Mouse (Mus musculus) limb, embryonic 14.5 days (tissue): ENCODE measurements at regions not wholly inside any gene's neighbourhood (a gene's known extent, or its start where the extent isn't known, plus 50 kb on each side); places are given as distances from the start of the nearest gene placed in this dataset.
A peak's percentile ranks its signal among the peaks of the same experiment; 100 is the strongest.

Experiments used
- ATAC-seq: fragments of 200-750 bp; cut with Nextera tagmentation; 2 replicates; pipeline ENCODE4 v1.8.0; 2017; ENCODE audit warnings: low read depth, moderate number of reproducible peaks, moderate TSS enrichment; ENCODE audit not compliant: low FRiP score
- DNase-seq: peaks from one replicate; pipeline ENCODE4 v3.0.0-alpha.2; 2015; ENCODE audit warnings: low spot score
- H3K27ac ChIP-seq: fragments of 300-500 bp; sonication (generic); replicated peaks from 2 replicates; pipeline ENCODE4 v1.5.1; 2014; ENCODE audit warnings: low read depth, mild to moderate bottlenecking, low read length, moderate library complexity, mixed read lengths
- H3K27me3 ChIP-seq: fragments of 300-500 bp; sonication (generic); 2 replicates; pipeline ENCODE4 v1.6.1; 2014; ENCODE audit warnings: low read length, mixed read lengths; ENCODE audit not compliant: control insufficient read depth, insufficient read depth
- H3K36me3 ChIP-seq: fragments of 300-500 bp; sonication (generic); 2 replicates; pipeline ENCODE4 v1.6.1; 2014; ENCODE audit warnings: mild to moderate bottlenecking, low read length, moderate library complexity, mixed read lengths; ENCODE audit not compliant: control insufficient read depth, insufficient read depth
- H3K4me1 ChIP-seq: fragments of 300-500 bp; sonication (generic); 2 replicates; pipeline ENCODE4 v1.6.1; 2014; ENCODE audit warnings: antibody characterized with exemption, low read length, mixed read lengths; ENCODE audit not compliant: control insufficient read depth, insufficient read depth
- H3K4me2 ChIP-seq: fragments of 300-500 bp; sonication (generic); replicated peaks from 2 replicates; pipeline ENCODE4 v1.6.1; 2014; ENCODE audit warnings: low read depth, mild to moderate bottlenecking, low read length, moderate library complexity; ENCODE audit not compliant: severe bottlenecking
- H3K4me3 ChIP-seq: fragments of 300-500 bp; sonication (generic); replicated peaks from 2 replicates; pipeline ENCODE4 v1.5.1; 2014; ENCODE audit warnings: low read length
- H3K9ac ChIP-seq: fragments of 300-500 bp; sonication (generic); 2 replicates; pipeline ENCODE4 v1.6.1; 2014; ENCODE audit warnings: mild to moderate bottlenecking, low read depth, low read length, moderate library complexity; ENCODE audit not compliant: severe bottlenecking
- H3K9me3 ChIP-seq: fragments of 300-500 bp; sonication (generic); 2 replicates; pipeline ENCODE4 v1.6.1; 2016; ENCODE audit warnings: low read length; ENCODE audit not compliant: control insufficient read depth
- POLR2A ChIP-seq: fragments of 200-500 bp; IDR thresholded peaks from 2 replicates; pipeline ENCODE4 v1.8.0; 2012; ENCODE audit warnings: inconsistent platforms, mild to moderate bottlenecking, moderate library complexity, borderline replicate concordance; ENCODE audit not compliant: insufficient read depth, insufficient read length; ENCODE audit errors: extremely low read depth
- WGBS: fragments of 180-500 bp; shearing (Covaris S2); extraction: QIAGEN DNeasy Blood & Tissue Kit; methylation state at CpG from one replicate; pipeline ENCODE4 v1.1.7; 2014; 5-methylcytosine and 5-hydroxymethylcytosine counted together

DNA sequence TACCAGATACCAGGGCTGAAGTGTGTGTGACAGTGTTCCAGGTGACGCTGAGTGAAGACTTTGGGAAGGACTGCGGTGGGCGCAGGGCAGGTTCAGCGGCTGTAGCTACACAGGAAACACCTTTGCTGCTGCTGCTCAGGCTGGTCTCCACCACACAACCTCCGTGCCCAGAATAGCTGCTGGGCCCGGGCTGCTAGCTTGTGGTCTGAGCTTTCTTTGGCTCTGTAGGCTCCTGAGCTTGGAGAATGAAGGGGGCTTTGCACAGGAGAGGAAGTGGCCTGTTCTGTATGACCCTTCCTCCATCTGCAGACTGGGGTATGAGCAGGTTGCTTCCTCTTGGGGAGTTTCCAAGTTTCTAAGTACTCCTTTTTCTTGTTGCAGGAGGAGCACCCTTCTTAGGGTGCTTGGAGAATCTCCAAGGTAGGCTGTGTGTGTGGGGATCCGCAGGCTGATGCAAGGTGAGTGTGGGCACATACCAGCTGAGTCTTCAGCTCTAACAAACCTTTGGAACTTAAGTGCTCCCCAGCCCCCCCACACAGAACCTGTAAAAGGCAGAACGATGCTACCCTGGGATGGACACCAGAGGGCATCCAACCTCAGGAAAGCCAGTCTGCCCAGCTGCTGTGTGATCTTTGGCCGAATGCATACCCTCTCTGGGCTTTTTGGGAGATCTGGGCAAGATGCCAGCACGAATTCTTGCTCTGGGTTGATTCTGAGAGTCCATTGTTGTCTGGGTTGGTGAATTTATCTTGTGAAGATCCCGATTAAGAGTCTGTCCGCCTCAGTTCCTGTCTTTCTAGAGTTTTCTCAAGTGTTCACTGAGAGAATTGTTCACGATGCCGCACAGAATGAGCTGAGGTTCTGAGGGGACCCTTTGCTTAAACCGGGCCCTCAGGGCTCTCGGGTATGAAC, 136.6 kb downstream of the Mn1 start:
- no peak overlapping the region for H3K9ac ChIP-seq
- ATAC-seq (no peak), DNase-seq (no peak)
- H3K27ac ChIP-seq: 0 out of 2 replicates have a peak overlapping the region, but pooled peaks have one; percentile 70
- H3K9me3 ChIP-seq: no peaks in the 10 kb centered on the region
- H3K4me2 ChIP-seq: no peak overlapping the region
- TF ChIP-seq POLR2A: no peak
- peaks cover 24% of the 10 kb centered on the region for H3K4me1 ChIP-seq
- no peaks in the 10 kb centered on the region for H3K36me3 ChIP-seq
- H3K27me3 ChIP-seq: no peaks in the 10 kb centered on the region
- H3K4me3 ChIP-seq: no peak overlapping the region
- 80% methylated on average over 16 of the region's 16 CpGs for WGBS

DNA sequence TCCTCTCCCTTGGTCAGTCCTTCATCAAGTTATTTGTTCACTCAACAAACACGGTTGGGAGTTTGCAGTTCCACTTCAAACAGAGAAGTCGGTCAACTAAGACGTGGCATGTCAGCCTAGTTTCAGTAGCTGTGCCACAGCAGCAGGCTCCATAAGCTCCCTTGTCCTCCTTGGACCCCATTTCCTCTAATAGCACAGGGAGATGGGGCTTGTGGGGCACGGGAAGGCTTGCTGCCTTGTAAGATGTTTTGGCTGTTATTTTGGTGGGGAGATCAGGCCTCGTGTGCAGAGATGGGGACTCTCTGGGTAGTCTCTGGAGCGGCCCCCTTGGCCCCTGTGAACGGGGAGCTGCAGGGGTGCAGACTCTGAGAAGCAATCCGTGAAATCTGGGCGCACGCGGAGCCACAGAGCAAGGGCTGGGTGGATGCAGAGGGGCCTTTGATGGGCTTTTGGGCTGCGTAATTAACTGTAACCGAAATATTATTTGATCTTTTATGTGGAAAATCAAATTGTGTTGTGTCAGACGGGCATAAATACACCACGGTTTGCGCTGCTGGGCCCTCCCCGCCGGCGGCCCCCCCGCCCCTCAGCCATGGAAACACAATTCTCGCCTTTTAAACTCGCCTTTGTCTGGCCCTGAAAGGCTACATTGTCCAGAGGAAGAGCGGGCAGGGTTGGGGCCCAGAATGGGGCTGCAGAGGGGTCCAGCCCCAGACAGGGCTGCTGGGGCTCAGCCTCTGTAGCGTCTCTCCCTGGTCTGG, 137.6 kb downstream of the Mn1 start:
- peaks cover 24% of the 10 kb centered on the region for H3K4me1 ChIP-seq
- no peaks in the 10 kb centered on the region for H3K27me3 ChIP-seq
- H3K9me3 ChIP-seq: no peaks in the 10 kb centered on the region
- no peak overlapping the region for H3K9ac ChIP-seq
- H3K4me3 ChIP-seq: no peak overlapping the region
- TF ChIP-seq POLR2A: no peak
- peak overlapping the region; percentile 31 for H3K4me2 ChIP-seq
- ATAC-seq (peak; percentile 75), DNase-seq (no peak)
- 25% methylated on average over 24 of the region's 24 CpGs for WGBS
- no peaks in the 10 kb centered on the region for H3K36me3 ChIP-seq
- H3K27ac ChIP-seq: peak overlapping the region; percentile 70

DNA sequence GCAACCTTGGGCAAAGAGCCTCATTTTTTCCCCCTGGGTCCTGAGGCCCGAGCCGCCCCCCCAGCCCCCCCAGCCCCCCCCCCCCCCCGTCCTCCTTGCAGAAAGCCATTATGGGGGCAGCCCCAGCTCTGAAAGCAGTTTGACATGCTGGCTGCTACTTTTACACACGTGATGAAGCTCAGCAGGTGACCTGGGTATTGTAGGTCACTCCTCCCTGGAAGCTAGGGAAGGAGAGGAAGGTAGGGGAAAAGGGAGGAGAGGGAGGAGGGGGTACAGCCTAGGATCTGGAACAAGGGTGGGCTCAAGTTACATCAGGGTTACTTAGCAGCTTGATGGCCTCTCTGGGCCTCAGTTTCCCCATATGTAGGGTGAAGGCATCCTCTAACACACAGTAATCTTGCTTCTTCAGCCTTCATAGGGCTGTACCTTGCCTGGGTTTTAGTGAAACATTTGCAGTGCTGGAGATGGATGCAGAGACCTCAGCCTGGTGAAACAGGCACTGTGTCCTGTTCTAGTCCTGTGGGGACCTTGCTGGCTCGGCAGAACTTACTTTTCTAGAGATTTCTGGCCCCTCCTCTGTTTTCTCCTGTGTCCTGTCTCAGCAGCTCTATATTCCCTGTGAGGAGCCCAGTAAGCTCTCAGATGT, 138.3 kb downstream of the Mn1 start:
- Histone ChIP-seq H3K4me3 (no peak overlapping the region), H3K9me3 (no peaks in the 10 kb centered on the region), H3K36me3 (no peaks in the 10 kb centered on the region), H3K4me1 (peaks cover 24% of the 10 kb centered on the region), H3K27me3 (no peaks in the 10 kb centered on the region), H3K4me2 (peak overlapping the region; percentile 31; the same call in 1 of the 2 replicates), H3K9ac (no peak overlapping the region), H3K27ac (peak overlapping the region; percentile 70)
- TF ChIP-seq POLR2A: no peak
- WGBS: 19% methylated on average over 3 of the region's 5 CpGs
- no peak for DNase-seq
- ATAC-seq: peak; percentile 31; the same call in 1 of the 2 replicates

DNA sequence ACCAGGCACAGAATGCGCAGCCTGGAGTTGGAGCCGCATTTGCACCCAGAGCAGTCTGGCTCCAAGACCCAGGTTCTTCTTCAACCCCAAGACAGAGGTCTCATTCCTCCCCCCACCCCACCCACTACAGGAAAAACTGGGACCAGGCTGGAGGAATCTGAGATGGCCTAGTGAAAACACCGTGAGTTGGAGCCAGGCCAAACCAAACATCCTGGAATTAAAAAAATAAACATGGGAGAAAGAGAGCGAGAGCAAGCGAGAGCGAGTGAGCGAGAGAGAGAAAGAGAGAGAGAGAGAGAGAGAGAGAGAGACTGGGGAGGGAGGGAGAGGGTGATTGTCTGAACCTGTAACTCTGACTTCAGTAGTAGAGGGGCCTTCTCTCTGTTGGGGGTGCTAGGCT, 138.8 kb downstream of the Mn1 start:
- ATAC-seq: no peak
- no peak for TF ChIP-seq POLR2A
- Histone ChIP-seq H3K4me2 (no peak overlapping the region), H3K4me1 (peaks cover 24% of the 10 kb centered on the region), H3K9me3 (no peaks in the 10 kb centered on the region), H3K27ac (peak overlapping the region; percentile 70), H3K4me3 (no peak overlapping the region), H3K9ac (no peak overlapping the region), H3K36me3 (no peaks in the 10 kb centered on the region), H3K27me3 (no peaks in the 10 kb centered on the region)
- WGBS: 48% methylated on average over 7 of the region's 7 CpGs
- peak; percentile 46 for DNase-seq

DNA sequence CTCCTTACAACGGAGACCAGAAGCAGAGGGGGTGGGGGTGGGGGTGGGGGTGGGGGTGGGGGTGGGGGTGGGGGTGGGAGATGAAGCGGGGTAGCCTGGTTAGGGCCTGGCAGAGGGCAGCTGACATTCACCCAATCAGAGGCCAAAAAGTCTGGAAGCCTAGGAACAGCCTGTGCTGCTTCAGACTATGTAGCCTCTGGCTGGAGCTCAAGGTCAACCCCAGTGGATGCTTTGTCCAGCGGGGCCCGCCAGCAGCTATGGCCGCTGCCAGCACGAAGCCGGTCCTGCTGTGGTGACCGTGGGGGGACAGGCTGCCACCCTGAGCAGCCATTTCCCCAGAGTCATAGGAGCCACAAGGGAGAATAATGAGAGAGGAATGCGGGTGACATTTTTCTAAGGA, 143.3 kb downstream of the Mn1 start:
- H3K9me3 ChIP-seq: no peaks in the 10 kb centered on the region
- no peaks in the 10 kb centered on the region for H3K27me3 ChIP-seq
- no peaks in the 10 kb centered on the region for H3K36me3 ChIP-seq
- 60% methylated on average over 9 of the region's 9 CpGs for WGBS
- H3K27ac ChIP-seq: no peak overlapping the region
- TF ChIP-seq POLR2A: no peak
- no peak overlapping the region for H3K4me3 ChIP-seq
- H3K9ac ChIP-seq: no peak overlapping the region
- H3K4me2 ChIP-seq: no peak overlapping the region
- no peak for ATAC-seq
- DNase-seq: no peak
- peaks cover 10% of the 10 kb centered on the region for H3K4me1 ChIP-seq
